Mouse (Mus musculus) heart, postnatal 0 days (tissue): ENCODE results near the gene Col4a1.

ENCODE experiments used
- CTCF ChIP-seq: IDR thresholded peaks from 2 replicates; pipeline ENCODE4 v1.5.1; 2016; ENCODE audit warnings: antibody characterized with exemption, control low read depth, low read depth
- EP300 ChIP-seq: IDR thresholded peaks from 2 replicates; pipeline ENCODE4 v1.6.1; 2016; ENCODE audit warnings: antibody characterized with exemption, low read depth

GRCm38 (mm10) chr8:11173284-11174191, 139.1 kb downstream of the Col4a1 start:
- TF ChIP-seq CTCF (peak; percentile 69), EP300 (peak; percentile 81)
